Mouse (Mus musculus) stomach, postnatal 0 days (tissue): Measurements from ENCODE around the gene Rxfp3. TPM values are rescaled to one million over a fixed set of nuclear protein-coding genes. Genes with fewer than 3 reads are reported as not detected.
A peak's percentile ranks its signal among the peaks of the same experiment; 100 is the strongest.

Experiments
- ATAC-seq: fragments of 200-750 bp; cut with Nextera tagmentation; 2 replicates; pipeline ENCODE4 v1.8.0; 2017; ENCODE audit not compliant: low FRiP score, low TSS enrichment
- DNase-seq: peaks from one replicate; pipeline ENCODE4 v3.0.0-alpha.2; 2016; ENCODE audit warnings: low spot score
- H3K27ac ChIP-seq: fragments of 300-500 bp; sonication (generic); replicated peaks from 2 replicates; pipeline ENCODE4 v1.5.1; 2014; ENCODE audit warnings: mild to moderate bottlenecking, control low read depth
- H3K27me3 ChIP-seq: fragments of 300-500 bp; sonication (generic); 2 replicates; pipeline ENCODE4 v1.6.1; 2014; ENCODE audit warnings: low read length; ENCODE audit not compliant: control insufficient read depth, insufficient read depth
- H3K36me3 ChIP-seq: fragments of 300-500 bp; sonication (generic); 2 replicates; pipeline ENCODE4 v1.6.1; 2014; ENCODE audit warnings: low read length, mixed read lengths; ENCODE audit not compliant: control insufficient read depth, insufficient read depth
- H3K4me1 ChIP-seq: fragments of 300-500 bp; sonication (generic); replicated peaks from 2 replicates; pipeline ENCODE4 v1.6.1; 2014; ENCODE audit warnings: antibody characterized with exemption; ENCODE audit not compliant: control insufficient read depth, insufficient read depth
- H3K4me2 ChIP-seq: fragments of 300-500 bp; sonication (generic); replicated peaks from 2 replicates; pipeline ENCODE4 v1.6.1; 2014; ENCODE audit warnings: low read depth, mild to moderate bottlenecking, control low read depth, moderate library complexity
- H3K4me3 ChIP-seq: fragments of 300-500 bp; sonication (generic); 2 replicates; pipeline ENCODE4 v1.5.1; 2014; ENCODE audit warnings: low read depth, low read length, control low read depth
- H3K9ac ChIP-seq: fragments of 300-500 bp; sonication (generic); 2 replicates; pipeline ENCODE4 v1.6.1; 2014; ENCODE audit warnings: mild to moderate bottlenecking, low read length, control low read depth, mixed read lengths
- H3K9me3 ChIP-seq: fragments of 300-500 bp; sonication (generic); 2 replicates; pipeline ENCODE4 v1.6.1; 2016; ENCODE audit warnings: low read length; ENCODE audit not compliant: control insufficient read depth
- CTCF ChIP-seq: IDR thresholded peaks from 2 replicates; pipeline ENCODE4 v1.5.1; 2016; ENCODE audit warnings: antibody characterized with exemption, low read depth, mild to moderate bottlenecking, moderate library complexity
- EP300 ChIP-seq: optimal IDR thresholded peaks from 2 replicates; pipeline ENCODE3; 2016; ENCODE audit warnings: antibody characterized with exemption
- WGBS: fragments of 180-500 bp; shearing (Covaris S2); extraction: QIAGEN DNeasy Blood & Tissue Kit; methylation state at CpG from one replicate; pipeline ENCODE4 v1.1.7; 2014; 5-methylcytosine and 5-hydroxymethylcytosine counted together
- polyA plus RNA-seq: library from polyadenylated mRNA; unstranded; fragments of >200 nt; fragmentation: Nextera tagmentation; extraction: Ambion mirVana; gene quantifications from 2 replicates; pipeline ENCODE4 v1.2.1, GENCODE M21; 2015

Rxfp3 gene
- polyA plus RNA-seq, 1 experiment from 2014 or later = 0.04 TPM

- DNase-seq (peak; percentile 31), ATAC-seq (no peak)
- Histone ChIP-seq H3K27ac (no peak overlapping the region), H3K4me2 (no peak overlapping the region), H3K9me3 (no peaks in the 10 kb centered on the region), H3K4me3 (no peak overlapping the region), H3K36me3 (no peaks in the 10 kb centered on the region), H3K4me1 (peaks cover 2% of the 10 kb centered on the region), H3K27me3 (peaks cover 26% of the 10 kb centered on the region), H3K9ac (no peak overlapping the region)
- 1% methylated on average over 12 of the region's 12 CpGs for WGBS
- TF ChIP-seq CTCF (peak; percentile 85), EP300 (no peak)
These were observed 685 bp upstream of the Rxfp3 start for GRCm38 (mm10) chr15:11038476-11038875.

GRCm38 (mm10) chr15:11037376-11037695 is 455 bp downstream of the Rxfp3 start:
- Histone ChIP-seq H3K4me3 (peak overlapping the region; percentile 31; the same call in 1 of the 2 replicates), H3K9ac (no peak overlapping the region), H3K9me3 (no peaks in the 10 kb centered on the region), H3K36me3 (no peaks in the 10 kb centered on the region), H3K27me3 (peaks cover 26% of the 10 kb centered on the region), H3K4me2 (peak overlapping the region; percentile 54), H3K4me1 (peaks cover 2% of the 10 kb centered on the region), H3K27ac (no peak overlapping the region)
- DNase-seq (no peak), ATAC-seq (no peak)
- WGBS = 5% methylated on average over 8 of the region's 8 CpGs
- no peak for TF ChIP-seq CTCF
- TF ChIP-seq EP300 = no peak

- Histone ChIP-seq H3K4me3 (peak overlapping the region; percentile 31), H3K9ac (no peak overlapping the region), H3K4me1 (peaks cover 2% of the 10 kb centered on the region), H3K9me3 (no peaks in the 10 kb centered on the region), H3K4me2 (peak overlapping the region; percentile 54), H3K27me3 (peaks cover 26% of the 10 kb centered on the region), H3K27ac (no peak overlapping the region), H3K36me3 (no peaks in the 10 kb centered on the region)
- ATAC-seq (no peak), DNase-seq (peak; percentile 18)
- TF ChIP-seq CTCF (no peak), EP300 (no peak)
- WGBS = 2% methylated on average over 49 of the region's 49 CpGs
These were observed 1.0 kb downstream of the Rxfp3 start for GRCm38 (mm10) chr15:11036535-11037375.

- ATAC-seq = peak; percentile 29; the same call in 1 of the 2 replicates
- Histone ChIP-seq H3K4me2 (peak overlapping the region; percentile 54), H3K9ac (no peak overlapping the region), H3K4me1 (peaks cover 2% of the 10 kb centered on the region), H3K27me3 (peaks cover 26% of the 10 kb centered on the region), H3K36me3 (no peaks in the 10 kb centered on the region), H3K9me3 (no peaks in the 10 kb centered on the region), H3K27ac (no peak overlapping the region), H3K4me3 (peak overlapping the region; percentile 31)
- peak; percentile 13; the same call in 1 of the 2 replicates for TF ChIP-seq CTCF
- TF ChIP-seq EP300 = no peak
- 5% methylated on average over 33 of the region's 34 CpGs for WGBS
- no peak for DNase-seq
These were observed 1.8 kb downstream of the Rxfp3 start for GRCm38 (mm10) chr15:11035947-11036474.

GRCm38 (mm10) chr15:11030188-11030587 is 7.6 kb downstream of the Rxfp3 start:
- H3K4me1 ChIP-seq = no peaks in the 10 kb centered on the region
- WGBS = 79% methylated on average over 3 of the region's 3 CpGs
- no peak for TF ChIP-seq CTCF
- TF ChIP-seq EP300 = no peak
- no peaks in the 10 kb centered on the region for H3K36me3 ChIP-seq
- ATAC-seq = no peak
- H3K27ac ChIP-seq = no peak overlapping the region
- no peak for DNase-seq
- H3K4me3 ChIP-seq = no peak overlapping the region
- no peak overlapping the region for H3K9ac ChIP-seq
- H3K4me2 ChIP-seq = no peak overlapping the region
- peaks cover 5% of the 10 kb centered on the region; the same call in 1 of the 2 replicates for H3K27me3 ChIP-seq
- H3K9me3 ChIP-seq = no peaks in the 10 kb centered on the region
